Mouse (Mus musculus) C2C12 (cell line): ENCODE results near the gene Tdpoz3. TPM values are rescaled to one million over a fixed set of nuclear protein-coding genes. Genes with fewer than 3 reads are reported as not detected.
"Not testable (repeated sequence)": the region's sequence is repeated elsewhere in the genome, so short reads cannot be mapped to it uniquely, and the experiment has no call there.

Experiments
- H3K27me3 ChIP-seq: one replicate; pipeline ENCODE4 v1.6.1; 2011; ENCODE audit not compliant: control insufficient read depth, insufficient read depth, insufficient read length
- H3K36me3 ChIP-seq: one replicate; pipeline ENCODE4 v1.6.1; 2011; ENCODE audit not compliant: control insufficient read depth, insufficient read depth
- H3K4me3 ChIP-seq: one replicate; pipeline ENCODE4 v1.5.1; 2011; ENCODE audit warnings: mild to moderate bottlenecking, control low read depth; ENCODE audit not compliant: poor library complexity, insufficient read depth, severe bottlenecking
- H3K79me2 ChIP-seq: one replicate; pipeline ENCODE4 v1.6.1; 2011; ENCODE audit not compliant: control insufficient read depth, insufficient read depth
- H3K79me3 ChIP-seq: one replicate; pipeline ENCODE4 v1.6.1; 2011; ENCODE audit warnings: low read depth, control low read depth
- H3ac ChIP-seq: one replicate; pipeline ENCODE3; 2011; ENCODE audit warnings: low read depth; ENCODE audit not compliant: control insufficient read depth, insufficient read length
- long read RNA-seq, 2 experiments: library from polyadenylated mRNA; unstranded; transcript quantifications; one replicate each; pipeline ENCODE4 v2.0.0; 2019 to 2020
- polyA plus RNA-seq: library from polyadenylated mRNA; unstranded; fragments of >200 nt; fragmentation: generic; extraction: Trizol; gene quantifications from one replicate; pipeline ENCODE4 v1.2.1, GENCODE M21; 2012; ENCODE audit warnings: missing spikeins

The Tdpoz3 gene
- polyA plus RNA-seq: 0.04 TPM
- long read RNA-seq, experiment 1: 0 reads
- long read RNA-seq, experiment 2: 0 reads

GRCm38 (mm10) chr3:93825720-93826119 is at the start of gene Tdpoz3:
Tdpoz3 (plus strand) TSS chr3:93826020.
- not testable (repeated sequence) for H3K4me3 ChIP-seq, H3K79me2 ChIP-seq, H3K36me3 ChIP-seq, H3ac ChIP-seq, H3K27me3 ChIP-seq, H3K79me3 ChIP-seq

- not testable (repeated sequence) for H3K79me2 ChIP-seq, H3K27me3 ChIP-seq, H3K4me3 ChIP-seq, H3K36me3 ChIP-seq, H3K79me3 ChIP-seq, H3ac ChIP-seq
Observed at GRCm38 (mm10) chr3:93796098-93796497, 29.7 kb upstream of the Tdpoz3 start, which contains the start of gene Tdpoz4. Tdpoz4 (plus strand) TSS chr3:93796398.

DNA sequence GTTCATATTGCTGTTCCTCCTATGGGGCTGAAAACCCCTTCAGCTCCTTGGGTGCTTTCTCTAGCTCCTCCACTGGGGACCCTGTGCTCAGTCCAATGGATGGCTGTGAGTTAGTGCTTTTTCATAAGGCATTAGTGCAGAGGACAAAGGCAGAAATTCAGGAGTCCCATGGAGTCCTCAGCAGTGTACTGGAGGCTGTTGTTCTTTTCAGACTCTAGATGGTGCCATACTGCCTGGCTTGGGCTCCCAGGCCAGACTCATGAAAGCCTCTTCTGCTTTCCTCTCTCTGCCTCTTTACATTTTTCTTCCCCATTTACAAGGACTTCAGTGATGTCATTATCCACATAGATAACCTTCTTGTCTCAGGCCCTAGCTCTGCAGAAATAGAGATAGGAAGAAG is 12.5 kb upstream of the Tdpoz3 start:
- not testable (repeated sequence) for H3K79me3 ChIP-seq, H3K4me3 ChIP-seq, H3ac ChIP-seq, H3K36me3 ChIP-seq, H3K79me2 ChIP-seq, H3K27me3 ChIP-seq

DNA sequence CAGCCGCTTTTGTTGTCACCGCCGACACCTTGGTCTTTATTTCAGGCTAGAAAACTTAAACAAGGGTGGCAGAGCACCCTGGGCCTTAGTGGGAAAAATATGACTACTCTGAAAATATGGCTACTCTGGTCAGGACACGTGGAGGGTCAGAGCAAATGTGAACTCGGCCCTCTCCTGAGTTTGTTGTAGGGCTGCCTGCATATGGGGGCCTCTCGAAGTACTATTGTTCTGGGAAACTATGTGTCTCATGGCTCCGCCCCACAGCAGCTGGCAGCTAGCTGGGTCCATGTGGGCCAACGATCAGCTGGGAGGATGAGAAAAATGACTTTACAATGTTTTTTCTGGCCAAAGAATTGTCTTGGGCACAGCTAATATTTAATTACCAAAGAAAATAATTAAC is 33.1 kb downstream of the Tdpoz3 start:
- not testable (repeated sequence) for H3K79me2 ChIP-seq, H3K4me3 ChIP-seq, H3ac ChIP-seq, H3K79me3 ChIP-seq, H3K36me3 ChIP-seq, H3K27me3 ChIP-seq

GRCm38 (mm10) chr3:93870635-93871034 is 44.8 kb downstream of the Tdpoz3 start:
- H3ac ChIP-seq, H3K79me3 ChIP-seq, H3K27me3 ChIP-seq, H3K79me2 ChIP-seq, H3K36me3 ChIP-seq, H3K4me3 ChIP-seq: not testable (repeated sequence)

Other genes with a start within 250 kb of the Tdpoz3 start
- not detected for gene Tdpoz2, start 173.3 kb upstream of the Tdpoz3 start, polyA plus RNA-seq
- gene Tdpoz1, start 149.7 kb upstream of the Tdpoz3 start, polyA plus RNA-seq: not detected
- gene Gm37596, start 132.9 kb upstream of the Tdpoz3 start, polyA plus RNA-seq: not detected
- gene Gm5773, start 53.0 kb upstream of the Tdpoz3 start, polyA plus RNA-seq: not detected
- gene Tdpoz4, start 29.6 kb upstream of the Tdpoz3 start, polyA plus RNA-seq: 0.07 TPM
- not detected for gene Gm9117, start 117.5 kb downstream of the Tdpoz3 start, polyA plus RNA-seq
- gene Tdpoz5, start 135.3 kb downstream of the Tdpoz3 start, polyA plus RNA-seq: not detected
- gene Gm9125, start 228.9 kb downstream of the Tdpoz3 start, polyA plus RNA-seq: not detected
- gene Gm10697, start 246.6 kb downstream of the Tdpoz3 start, polyA plus RNA-seq: not detected